30 mouse cellular contexts compared by ENCODE assay signal in genomic region chr9:42641550-42642117, GRCm38 (mm10).
DNase-seq lines count a peak whose midpoint lies in the region; ATAC-seq and TF ChIP-seq lines count a peak whose summit lies in the region.
"Had no signal": no experiment of that assay in that cellular context is flagged by ENCODE, and none has a peak within 500 bp of the region (broad histone marks: within the 10 kb centered on the region; RNA-seq: fewer than 3 reads in every experiment).

No protein-coding gene starts in this region.

- H3K4me3 ChIP-seq in layer of hippocampus, adult 2 months = no peak overlapping the region
- H3K4me3 ChIP-seq in liver, embryonic 16.5 days (ENCODE audit: low read depth, low read length) = no peak overlapping the region
- H3K4me3 ChIP-seq in liver, embryonic 12.5 days = no peak overlapping the region
- no peak overlapping the region for H3K4me3 ChIP-seq in liver, postnatal 0 days (ENCODE audit: low read depth, low read length)
- no peak overlapping the region for H3K4me3 ChIP-seq in stomach, postnatal 0 days (ENCODE audit: low read depth, low read length)
- H3K4me3 ChIP-seq: embryonic facial prominence, embryonic 12.5 days; embryonic facial prominence, embryonic 15.5 days; forebrain, embryonic 13.5 days; heart, embryonic 12.5 days; heart, embryonic 15.5 days; hindbrain, embryonic 10.5 days; hindbrain, embryonic 13.5 days had no signal

- peak; percentile 53; the same call in 1 of the 2 replicates for ATAC-seq in liver, embryonic 16.5 days (ENCODE audit: low read depth)
- no peak for ATAC-seq in liver, embryonic 12.5 days
- peak; percentile 48; the same call in 1 of the 2 replicates for ATAC-seq in liver, postnatal 0 days
- peak; percentile 92 for ATAC-seq in stomach, postnatal 0 days (ENCODE audit: low FRiP score, low TSS enrichment)
- no peak for ATAC-seq in erythroid progenitor cell, adult 5-6 weeks (replicated peaks; ENCODE audit: low FRiP score, poor library complexity, severe bottlenecking)
- ATAC-seq: forebrain, embryonic 13.5 days; forebrain, embryonic 16.5 days; hindbrain, embryonic 16.5 days; Patski had no signal

- TF ChIP-seq EP300 in liver, postnatal 0 days (IDR thresholded peaks at IDR 0.05; ENCODE audit: low read depth) = no peak
- no peak for TF ChIP-seq EP300 in stomach, postnatal 0 days (optimal IDR thresholded peaks at IDR 0.05)

- H3K4me1 ChIP-seq in liver, embryonic 16.5 days (ENCODE audit: control insufficient read depth, low read depth, low read length) = no peaks in the 10 kb centered on the region
- H3K4me1 ChIP-seq in liver, embryonic 12.5 days = 0 out of 2 replicates have a peak, but pooled peaks cover 3% of the 10 kb centered on the region
- no peaks in the 10 kb centered on the region for H3K4me1 ChIP-seq in liver, postnatal 0 days (ENCODE audit: insufficient read depth)
- H3K4me1 ChIP-seq in stomach, postnatal 0 days (replicated peaks; ENCODE audit: control insufficient read depth, insufficient read depth) = no peaks in the 10 kb centered on the region
- H3K4me1 ChIP-seq: embryonic facial prominence, embryonic 12.5 days; embryonic facial prominence, embryonic 15.5 days; heart, embryonic 12.5 days; heart, embryonic 15.5 days had no signal

- no peaks in the 10 kb centered on the region for H3K27me3 ChIP-seq in liver, embryonic 16.5 days (ENCODE audit: control insufficient read depth, insufficient read depth, low read depth, low read length)
- H3K27me3 ChIP-seq in liver, embryonic 12.5 days (replicated peaks) = no peaks in the 10 kb centered on the region
- H3K27me3 ChIP-seq in liver, postnatal 0 days (ENCODE audit: insufficient read depth, low read length) = no peaks in the 10 kb centered on the region
- no peaks in the 10 kb centered on the region for H3K27me3 ChIP-seq in stomach, postnatal 0 days (ENCODE audit: control insufficient read depth, insufficient read depth, low read length)
- H3K27me3 ChIP-seq: embryonic facial prominence, embryonic 12.5 days; embryonic facial prominence, embryonic 15.5 days; forebrain, embryonic 13.5 days; hindbrain, embryonic 13.5 days had no signal

- 51% methylated on average over 11 of the region's 11 CpGs for WGBS in liver, embryonic 16.5 days (ENCODE audit: insufficient replicate concordance)
- WGBS in liver, embryonic 12.5 days (ENCODE audit: insufficient replicate concordance) = 60% methylated on average over 11 of the region's 11 CpGs
- 53% methylated on average over 11 of the region's 11 CpGs for WGBS in liver, postnatal 0 days (ENCODE audit: insufficient replicate concordance)
- WGBS in stomach, postnatal 0 days = 49% methylated on average over 11 of the region's 11 CpGs

- no peaks in the 10 kb centered on the region for H3K9me3 ChIP-seq in liver, embryonic 16.5 days (replicated peaks; ENCODE audit: control insufficient read depth, low read length)
- H3K9me3 ChIP-seq in liver, embryonic 12.5 days (replicated peaks) = no peaks in the 10 kb centered on the region
- H3K9me3 ChIP-seq in liver, postnatal 0 days (ENCODE audit: low read length) = no peaks in the 10 kb centered on the region
- H3K9me3 ChIP-seq in stomach, postnatal 0 days (ENCODE audit: control insufficient read depth, low read length) = no peaks in the 10 kb centered on the region
- H3K9me3 ChIP-seq: embryonic facial prominence, embryonic 12.5 days; embryonic facial prominence, embryonic 15.5 days; forebrain, embryonic 13.5 days; heart, embryonic 12.5 days; heart, embryonic 15.5 days; hindbrain, embryonic 10.5 days; hindbrain, embryonic 13.5 days had no signal

- H3K9ac ChIP-seq in liver, embryonic 16.5 days (ENCODE audit: low read depth, low read length) = no peak overlapping the region
- H3K9ac ChIP-seq in liver, embryonic 12.5 days = no peak overlapping the region
- no peak overlapping the region for H3K9ac ChIP-seq in liver, postnatal 0 days (replicated peaks)
- no peak overlapping the region for H3K9ac ChIP-seq in stomach, postnatal 0 days (ENCODE audit: low read length)
- H3K9ac ChIP-seq: embryonic facial prominence, embryonic 12.5 days; embryonic facial prominence, embryonic 15.5 days; forebrain, embryonic 13.5 days; heart, embryonic 12.5 days; heart, embryonic 15.5 days; hindbrain, embryonic 13.5 days had no signal

- H3K36me3 ChIP-seq in liver, embryonic 16.5 days (ENCODE audit: control insufficient read depth, insufficient read depth) = no peaks in the 10 kb centered on the region
- H3K36me3 ChIP-seq in liver, embryonic 12.5 days = no peaks in the 10 kb centered on the region
- H3K36me3 ChIP-seq in liver, postnatal 0 days (replicated peaks; ENCODE audit: insufficient read depth, low read length) = no peaks in the 10 kb centered on the region
- no peaks in the 10 kb centered on the region for H3K36me3 ChIP-seq in stomach, postnatal 0 days (ENCODE audit: control insufficient read depth, insufficient read depth, low read length)
- H3K36me3 ChIP-seq: embryonic facial prominence, embryonic 12.5 days; embryonic facial prominence, embryonic 15.5 days; G1E; heart, embryonic 12.5 days; heart, embryonic 15.5 days; hindbrain, embryonic 10.5 days; hindbrain, embryonic 13.5 days had no signal

- TF ChIP-seq CTCF in layer of hippocampus, adult 2 months (conservative IDR thresholded peaks at IDR 0.05) = no peak
- TF ChIP-seq CTCF in liver, postnatal 0 days (IDR thresholded peaks at IDR 0.05; ENCODE audit: low read depth) = no peak
- TF ChIP-seq CTCF in stomach, postnatal 0 days (IDR thresholded peaks at IDR 0.05; ENCODE audit: low read depth) = 0 out of 2 replicates have a peak, but pooled peaks have one; percentile 5

- DNase-seq in layer of hippocampus, adult 2 months (ENCODE audit: low spot score in 2 of 2) = no peak
- no peak for DNase-seq in layer of hippocampus, postnatal 14 days (ENCODE audit: low spot score in 2 of 2)
- DNase-seq in liver, postnatal 0 days = peak; percentile 20
- DNase-seq in stomach, postnatal 0 days (ENCODE audit: low spot score) = peak; percentile 71
- no peak for DNase-seq in c-Kit-positive CD71-positive TER-119-positive erythroid progenitor cells, embryonic 14.5 days (ENCODE audit: low spot score)
- DNase-seq: adrenal gland, postnatal 10 days; adrenal gland, postnatal 36 days; B cell, adult 2 months; cerebellum, adult 11 months; cerebellum, adult 2 months; cerebellum, adult 9-11 months; cerebellum, postnatal 25 days; gastrocnemius, postnatal 25 days; heart, adult 18-20 months; heart, postnatal 10 days; heart, postnatal 36 days had no signal

- H3K27ac ChIP-seq in layer of hippocampus, adult 2 months = peak overlapping the region; percentile 82
- H3K27ac ChIP-seq in liver, embryonic 16.5 days (ENCODE audit: low read length) = no peak overlapping the region
- no peak overlapping the region for H3K27ac ChIP-seq in liver, embryonic 12.5 days
- H3K27ac ChIP-seq in liver, postnatal 0 days (ENCODE audit: low read depth) = no peak overlapping the region
- H3K27ac ChIP-seq in stomach, postnatal 0 days (replicated peaks) = no peak overlapping the region
- H3K27ac ChIP-seq: embryonic facial prominence, embryonic 12.5 days; embryonic facial prominence, embryonic 15.5 days; heart, embryonic 15.5 days; hindbrain, embryonic 10.5 days; hindbrain, embryonic 13.5 days had no signal

- no peak overlapping the region for H3K4me2 ChIP-seq in liver, embryonic 16.5 days (ENCODE audit: low read depth, low read length)
- H3K4me2 ChIP-seq in liver, embryonic 12.5 days = no peak overlapping the region
- peak overlapping the region; percentile 32; the same call in 1 of the 2 replicates for H3K4me2 ChIP-seq in liver, postnatal 0 days (ENCODE audit: low read depth, low read length)
- H3K4me2 ChIP-seq in stomach, postnatal 0 days (replicated peaks; ENCODE audit: low read depth) = no peak overlapping the region
- H3K4me2 ChIP-seq: embryonic facial prominence, embryonic 12.5 days; embryonic facial prominence, embryonic 15.5 days; forebrain, embryonic 13.5 days; heart, embryonic 12.5 days; heart, embryonic 15.5 days; hindbrain, embryonic 13.5 days had no signal

Comparison
In these comparisons a context has a peak if more than half of its experiments do, and no peak if none do; other contexts are left out.
1. ATAC-seq: peak in liver, embryonic 16.5 days (single experiment), liver, postnatal 0 days (single experiment) and stomach, postnatal 0 days (single experiment); none in liver, embryonic 12.5 days (single experiment) and erythroid progenitor cell, adult 5-6 weeks (single experiment).
2. DNase-seq: peak in liver, postnatal 0 days (single experiment) and stomach, postnatal 0 days (single experiment); none in layer of hippocampus, adult 2 months (0 of 2), layer of hippocampus, postnatal 14 days (0 of 2) and c-Kit-positive CD71-positive TER-119-positive erythroid progenitor cells, embryonic 14.5 days (single experiment).